In genomic region chr11:117589006-117589405, GRCm38 (mm10) we compare ENCODE assay signal across 18 mouse cellular contexts.
A peak's percentile ranks its signal among the peaks of the same experiment; 100 is the strongest.
DNase-seq lines count a peak whose midpoint lies in the region; ATAC-seq and TF ChIP-seq lines count a peak whose summit lies in the region.
"Had no signal": no experiment of that assay in that cellular context is flagged by ENCODE, and none has a peak within 500 bp of the region (broad histone marks: within the 10 kb centered on the region; RNA-seq: fewer than 3 reads in every experiment).

No protein-coding gene starts in this region.

- WGBS in hindbrain, embryonic 11.5 days: 82% methylated on average over 8 of the region's 8 CpGs
- WGBS in hindbrain, embryonic 16.5 days: 66% methylated on average over 8 of the region's 8 CpGs
- 76% methylated on average over 8 of the region's 8 CpGs for WGBS in intestine, embryonic 16.5 days
- 95% methylated on average over 8 of the region's 8 CpGs for WGBS in midbrain, embryonic 10.5 days

- TF ChIP-seq CTCF in ES-Bruce4 (IDR thresholded peaks at IDR 0.05; ENCODE audit: low read depth, low read length): no peak

- DNase-seq in cerebellum, postnatal 14 days: peak; percentile 45
- DNase-seq in hindbrain, embryonic 11.5 days (ENCODE audit: low spot score): peak; percentile 19
- no peak for DNase-seq in adrenal gland, adult 18-20 months (ENCODE audit: low spot score in 2 of 2)
- no peak for DNase-seq in midbrain, embryonic 10.5 days (ENCODE audit: low spot score)
- DNase-seq: cerebellum, adult 11-12 months; kidney, adult 2 months; kidney, postnatal 25 days; lung, postnatal 36 days; right cerebral cortex, adult 18-20 months had no signal

- no peak overlapping the region for H3K4me2 ChIP-seq in hindbrain, embryonic 11.5 days (replicated peaks; ENCODE audit: low read depth, low read length)
- H3K4me2 ChIP-seq in hindbrain, embryonic 16.5 days (ENCODE audit: low read length): no peak overlapping the region
- H3K4me2 ChIP-seq in intestine, embryonic 16.5 days (ENCODE audit: low read depth, low read length): no peak overlapping the region
- H3K4me2 ChIP-seq: midbrain, embryonic 11.5 days had no signal

- no peaks in the 10 kb centered on the region for H3K9me3 ChIP-seq in hindbrain, embryonic 11.5 days (ENCODE audit: control insufficient read depth, low read length)
- H3K9me3 ChIP-seq in hindbrain, embryonic 16.5 days (ENCODE audit: control insufficient read depth, low read length): no peaks in the 10 kb centered on the region
- no peaks in the 10 kb centered on the region for H3K9me3 ChIP-seq in ES-Bruce4 (replicated peaks; ENCODE audit: control insufficient read depth, insufficient read depth, low read length, poor library complexity, severe bottlenecking)
- H3K9me3 ChIP-seq in intestine, embryonic 16.5 days (ENCODE audit: control insufficient read depth, low read length): no peaks in the 10 kb centered on the region
- H3K9me3 ChIP-seq in midbrain, embryonic 10.5 days (replicated peaks): no peaks in the 10 kb centered on the region; the same call in 1 of the 2 replicates

- H3K4me1 ChIP-seq in hindbrain, embryonic 11.5 days (replicated peaks; ENCODE audit: control insufficient read depth, insufficient read depth, low read length): 0 out of 2 replicates have a peak, but pooled peaks cover 2% of the 10 kb centered on the region
- H3K4me1 ChIP-seq in hindbrain, embryonic 16.5 days (ENCODE audit: control insufficient read depth, insufficient read depth, low read depth, low read length): peaks cover 3% of the 10 kb centered on the region; the same call in 1 of the 2 replicates
- peaks cover 8% of the 10 kb centered on the region for H3K4me1 ChIP-seq in ES-Bruce4 (ENCODE audit: control insufficient read depth, insufficient read depth, low read length)
- H3K4me1 ChIP-seq in intestine, embryonic 16.5 days (ENCODE audit: control insufficient read depth, insufficient read depth, low read length): no peaks in the 10 kb centered on the region
- peaks cover 35% of the 10 kb centered on the region for H3K4me1 ChIP-seq in midbrain, embryonic 10.5 days

- H3K36me3 ChIP-seq in hindbrain, embryonic 11.5 days (ENCODE audit: control insufficient read depth, insufficient read depth, low read length): no peaks in the 10 kb centered on the region
- H3K36me3 ChIP-seq in hindbrain, embryonic 16.5 days (ENCODE audit: control insufficient read depth, insufficient read depth, low read length): no peaks in the 10 kb centered on the region
- no peaks in the 10 kb centered on the region for H3K36me3 ChIP-seq in ES-Bruce4 (ENCODE audit: control insufficient read depth, insufficient read depth, low read length, poor library complexity, severe bottlenecking)
- H3K36me3 ChIP-seq in intestine, embryonic 16.5 days (ENCODE audit: control insufficient read depth, insufficient read depth, low read length): no peaks in the 10 kb centered on the region
- H3K36me3 ChIP-seq in midbrain, embryonic 10.5 days: no peaks in the 10 kb centered on the region

- H3K9ac ChIP-seq in hindbrain, embryonic 11.5 days (ENCODE audit: low read depth, low read length): no peak overlapping the region
- no peak overlapping the region for H3K9ac ChIP-seq in hindbrain, embryonic 16.5 days (ENCODE audit: low read depth, low read length)
- peak overlapping the region; percentile 49 for H3K9ac ChIP-seq in ES-Bruce4 (ENCODE audit: low read depth, poor library complexity, severe bottlenecking)
- peak overlapping the region; percentile 9; the same call in 1 of the 2 replicates for H3K9ac ChIP-seq in intestine, embryonic 16.5 days (ENCODE audit: low read depth, low read length)

- TF ChIP-seq EP300 in ES-Bruce4 (IDR thresholded peaks at IDR 0.05; ENCODE audit: insufficient read depth, low read depth, low read length): no peak

- no peak for TF ChIP-seq POLR2A in ES-Bruce4 (IDR thresholded peaks at IDR 0.05; ENCODE audit: insufficient read depth, low read length)

- H3K4me3 ChIP-seq in hindbrain, embryonic 11.5 days (ENCODE audit: low read depth, low read length): no peak overlapping the region
- H3K4me3 ChIP-seq in hindbrain, embryonic 16.5 days (ENCODE audit: low read length): no peak overlapping the region
- H3K4me3 ChIP-seq in ES-Bruce4 (ENCODE audit: low read depth, low read length): 0 out of 2 replicates have a peak overlapping the region, but pooled peaks have one; percentile 18
- no peak overlapping the region for H3K4me3 ChIP-seq in intestine, embryonic 16.5 days (ENCODE audit: low read length)
- no peak overlapping the region for H3K4me3 ChIP-seq in midbrain, embryonic 10.5 days
- H3K4me3 ChIP-seq: erythroblast, embryonic 14.5 days; myocyte had no signal

- peak overlapping the region; percentile 39; the same call in 1 of the 2 replicates for H3K27ac ChIP-seq in hindbrain, embryonic 11.5 days (ENCODE audit: low read depth, low read length)
- H3K27ac ChIP-seq in hindbrain, embryonic 16.5 days (ENCODE audit: low read depth, low read length): no peak overlapping the region
- no peak overlapping the region for H3K27ac ChIP-seq in ES-Bruce4 (ENCODE audit: insufficient read depth, low read length)
- peak overlapping the region; percentile 62; the same call in 1 of the 2 replicates for H3K27ac ChIP-seq in intestine, embryonic 16.5 days (ENCODE audit: low read length)
- no peak overlapping the region for H3K27ac ChIP-seq in midbrain, embryonic 10.5 days (replicated peaks)

- no peak for ATAC-seq in cerebellum, adult (ENCODE audit: insufficient number of reproducible peaks, low FRiP score, low TSS enrichment)
- ATAC-seq in hindbrain, embryonic 11.5 days (ENCODE audit: low FRiP score): no peak
- ATAC-seq in hindbrain, embryonic 16.5 days: no peak
- ATAC-seq in intestine, embryonic 16.5 days: no peak
- ATAC-seq: Patski had no signal

- no peaks in the 10 kb centered on the region for H3K27me3 ChIP-seq in hindbrain, embryonic 11.5 days (ENCODE audit: control insufficient read depth, insufficient read depth, low read length)
- no peaks in the 10 kb centered on the region for H3K27me3 ChIP-seq in hindbrain, embryonic 16.5 days (replicated peaks; ENCODE audit: control insufficient read depth, insufficient read depth, low read length)
- H3K27me3 ChIP-seq in ES-Bruce4 (ENCODE audit: control insufficient read depth, insufficient read depth, low read length, poor library complexity, severe bottlenecking): no peaks in the 10 kb centered on the region
- H3K27me3 ChIP-seq in intestine, embryonic 16.5 days (replicated peaks; ENCODE audit: control insufficient read depth, insufficient read depth, low read length): no peaks in the 10 kb centered on the region
- no peaks in the 10 kb centered on the region for H3K27me3 ChIP-seq in midbrain, embryonic 10.5 days (ENCODE audit: low read depth, poor library complexity, severe bottlenecking)
- H3K27me3 ChIP-seq: CH12.LX, Patski had no signal

Comparison
In these comparisons a context has a peak if more than half of its experiments do, and no peak if none do; other contexts are left out.
1. H3K27ac ChIP-seq: peak in hindbrain, embryonic 11.5 days (single experiment) and intestine, embryonic 16.5 days (single experiment); none in hindbrain, embryonic 16.5 days (single experiment), ES-Bruce4 (single experiment) and midbrain, embryonic 10.5 days (single experiment).
2. DNase-seq: peak in cerebellum, postnatal 14 days (2 of 2) and hindbrain, embryonic 11.5 days (single experiment); none in adrenal gland, adult 18-20 months (0 of 2) and midbrain, embryonic 10.5 days (single experiment).
3. H3K9ac ChIP-seq: peak in ES-Bruce4 (single experiment) and intestine, embryonic 16.5 days (single experiment); none in hindbrain, embryonic 11.5 days (single experiment) and hindbrain, embryonic 16.5 days (single experiment).